Mouse (Mus musculus) CH12.LX (cell line): ENCODE results near the gene Arl14. TPM values are rescaled to one million over a fixed set of nuclear protein-coding genes. Genes with fewer than 3 reads are reported as not detected.

ENCODE experiments used
- DNase-seq: peaks from one replicate; pipeline ENCODE4 v3.0.0-alpha.2; 2013; ENCODE audit errors: extremely low read depth
- H3K27ac ChIP-seq: 2 replicates; pipeline ENCODE4 v1.5.1; 2012; ENCODE audit warnings: low read depth, mild to moderate bottlenecking, control low read depth, moderate library complexity; ENCODE audit not compliant: insufficient read depth
- H3K27me3 ChIP-seq: replicated peaks from 2 replicates; pipeline ENCODE3; 2012; ENCODE audit warnings: inconsistent platforms
- H3K36me3 ChIP-seq, 2 experiments: replicated peaks in 1 of 2; 2 replicates each; pipeline versions ENCODE3 to v1.6.1; 2012; ENCODE audit warnings: inconsistent platforms in 1 of 2, low read length in 1 of 2, mild to moderate bottlenecking in 1 of 2, mixed read lengths in 1 of 2, moderate library complexity in 1 of 2; ENCODE audit not compliant: control insufficient read depth in 1 of 2, insufficient read depth in 1 of 2
- H3K4me1 ChIP-seq, 2 experiments: 2 replicates each; pipeline ENCODE4 v1.6.1; 2012; ENCODE audit warnings: inconsistent platforms in 1 of 2, moderate library complexity in 1 of 2; ENCODE audit not compliant: insufficient read depth in 2 of 2, control insufficient read depth in 1 of 2
- H3K4me2 ChIP-seq: 2 replicates; pipeline ENCODE4 v1.6.1; 2012; ENCODE audit warnings: low read depth, mild to moderate bottlenecking, control low read depth; ENCODE audit not compliant: poor library complexity, insufficient read depth, severe bottlenecking
- H3K4me3 ChIP-seq, 3 experiments: fragments of 150-350 bp in 1 of 3; sonication (generic) in 1 of 3; replicated peaks in 1 of 3; 2 replicates each; pipeline versions ENCODE3 to v1.5.1; 2011 to 2012; ENCODE audit warnings: low read depth in 2 of 3, low read length in 2 of 3, mild to moderate bottlenecking in 2 of 3, moderate library complexity in 2 of 3, control low read depth in 1 of 3, improper control_type of control experiment in 1 of 3, inconsistent platforms in 1 of 3, mixed read lengths in 1 of 3; ENCODE audit not compliant: poor library complexity in 1 of 3
- H3K79me2 ChIP-seq: replicated peaks from 2 replicates; pipeline ENCODE4 v1.6.1; 2012; ENCODE audit warnings: mild to moderate bottlenecking, moderate library complexity; ENCODE audit not compliant: control insufficient read depth, poor library complexity, insufficient read depth, severe bottlenecking; ENCODE audit errors: extremely low read depth
- H3K9ac ChIP-seq: 2 replicates; pipeline ENCODE4 v1.6.1; 2012; ENCODE audit warnings: low read depth, mild to moderate bottlenecking, control low read depth, moderate library complexity; ENCODE audit not compliant: insufficient read depth
- H3K9me3 ChIP-seq: replicated peaks from 2 replicates; pipeline ENCODE3; 2012; ENCODE audit warnings: low read length, inconsistent platforms, mixed read lengths
- CHD1 ChIP-seq: IDR thresholded peaks from 2 replicates; pipeline ENCODE4 v1.6.1; 2012; ENCODE audit warnings: low read depth, low read length, improper control_type of control experiment, inconsistent platforms
- E2F4 ChIP-seq: IDR thresholded peaks from 2 replicates; pipeline ENCODE4 v1.6.1; 2011; ENCODE audit warnings: low read depth, low read length, improper control_type of control experiment; ENCODE audit not compliant: insufficient replicate concordance
- ELF1 ChIP-seq: IDR thresholded peaks from 2 replicates; pipeline ENCODE4 v1.6.1; 2014; ENCODE audit warnings: low read depth, mild to moderate bottlenecking, inconsistent platforms, low read length, improper control_type of control experiment
- JUN ChIP-seq: IDR thresholded peaks from 2 replicates; pipeline ENCODE4 v1.6.1; 2011; ENCODE audit warnings: low read depth, mild to moderate bottlenecking, low read length, improper control_type of control experiment, moderate library complexity; ENCODE audit not compliant: insufficient read depth
- MEF2A ChIP-seq: IDR thresholded peaks from 2 replicates; pipeline ENCODE4 v1.6.1; 2014; ENCODE audit warnings: low read depth, mild to moderate bottlenecking, inconsistent platforms, low read length, improper control_type of control experiment, borderline replicate concordance
- MYC ChIP-seq: IDR thresholded peaks from 2 replicates; pipeline ENCODE4 v1.6.1; 2011; ENCODE audit warnings: low read depth, mild to moderate bottlenecking, improper control_type of control experiment, low read length
- NRF1 ChIP-seq: IDR thresholded peaks from 2 replicates; pipeline ENCODE4 v1.6.1; 2014; ENCODE audit warnings: low read depth, mild to moderate bottlenecking, inconsistent platforms, low read length, improper control_type of control experiment, moderate library complexity
- PAX5 ChIP-seq: IDR thresholded peaks from 2 replicates; pipeline ENCODE4 v1.6.1; 2012; ENCODE audit warnings: low read length, inconsistent platforms, mixed read lengths
- POLR2A ChIP-seq: IDR thresholded peaks from 2 replicates; pipeline ENCODE4 v1.6.1; 2011; ENCODE audit warnings: low read depth, mild to moderate bottlenecking, improper control_type of control experiment, low read length
- SIN3A ChIP-seq: IDR thresholded peaks from 2 replicates; pipeline ENCODE4 v1.6.1; 2012; ENCODE audit warnings: low read length, improper control_type of control experiment, inconsistent platforms
- SMC3 ChIP-seq: IDR thresholded peaks from 2 replicates; pipeline ENCODE4 v1.6.1; 2011; ENCODE audit warnings: low read depth, low read length, improper control_type of control experiment
- TBP ChIP-seq: conservative IDR thresholded peaks from 2 replicates; pipeline ENCODE4 v1.6.1; 2011; ENCODE audit warnings: low read depth, low read length, improper control_type of control experiment
- TCF12 ChIP-seq: IDR thresholded peaks from 2 replicates; pipeline ENCODE4 v1.6.1; 2014; ENCODE audit warnings: low read depth, mild to moderate bottlenecking, inconsistent platforms, low read length, improper control_type of control experiment
- USF1 ChIP-seq: IDR thresholded peaks from 2 replicates; pipeline ENCODE4 v1.6.1; 2014; ENCODE audit warnings: low read depth, mild to moderate bottlenecking, inconsistent platforms, low read length, improper control_type of control experiment
- USF2 ChIP-seq: conservative IDR thresholded peaks from 2 replicates; pipeline ENCODE4 v1.6.1; 2011; ENCODE audit warnings: low read depth, low read length, improper control_type of control experiment
- ZC3H11A ChIP-seq: IDR thresholded peaks from 2 replicates; pipeline ENCODE4 v1.6.1; 2012; ENCODE audit warnings: low read depth, mild to moderate bottlenecking, inconsistent platforms, low read length, improper control_type of control experiment
- dilution Hi-C: fragments of 300-500 bp; cut with MboI; formaldehyde crosslinking; loops from 2 replicates; pipeline ENCODE4 v1.14.3; 2020; ENCODE audit warnings: low sequenced_read_pairs; ENCODE audit not compliant: extremely low pct_unique_long_range_greater_than_20kb, extremely low pct_ligation_motif_present
- in situ Hi-C: fragments of 300-500 bp; cut with MboI; formaldehyde crosslinking; loops from 3 replicates; pipeline ENCODE4 v1.14.3; 2019; ENCODE audit warnings: low sequenced_read_pairs, low pct_ligation_motif_present, low pct_unique_long_range_greater_than_20kb, mixed read lengths
- polyA plus RNA-seq: library from polyadenylated mRNA; unstranded; fragments of >175 nt; gene quantifications from 2 replicates; pipeline ENCODE4 v1.2.1, GENCODE M21; 2012; ENCODE audit warnings: low read depth; ENCODE audit not compliant: insufficient read length
- total RNA-seq, 2 experiments: library from RNA; depleted of rRNA; stranded (reverse); fragments of 300-350 nt in 1 of 2; fragments of >200 nt in 1 of 2; gene quantifications; 2 replicates each; pipeline ENCODE4 v1.2.3; 2012 to 2014

Gene Arl14
- total and polyA plus RNA-seq, 3 experiments = not detected

- H3K79me2 ChIP-seq = no peaks in the 10 kb centered on the region
Measured at GRCm38 (mm10) chr3:69213465-69213864, 8.8 kb upstream of the Arl14 start.

GRCm38 (mm10) chr3:69214566-69214965, 7.7 kb upstream of the Arl14 start:
- no peaks in the 10 kb centered on the region for H3K9me3 ChIP-seq
- no peak for TF ChIP-seq POLR2A
- TF ChIP-seq TBP = no peak
- TF ChIP-seq E2F4 = no peak
- no peak for TF ChIP-seq USF2
- TF ChIP-seq SMC3 = no peak
- no peak overlapping the region for H3K9ac ChIP-seq
- dilution Hi-C loops (no loop called here), in situ Hi-C loops (no loop called here)
- no peaks in the 10 kb centered on the region for H3K79me2 ChIP-seq
- DNase-seq = no peak
- H3K36me3 ChIP-seq = no peaks in the 10 kb centered on the region
- H3K4me3 ChIP-seq = no peak overlapping the region
- no peaks in the 10 kb centered on the region for H3K27me3 ChIP-seq
- no peak overlapping the region for H3K4me2 ChIP-seq
- no peak overlapping the region for H3K27ac ChIP-seq
- no peaks in the 10 kb centered on the region for H3K4me1 ChIP-seq

More at GRCm38 (mm10) chr3:69213465-69213864, 8.8 kb upstream of the Arl14 start:
- no peak for TF ChIP-seq PAX5
- no peak for TF ChIP-seq NRF1
- TF ChIP-seq SIN3A = no peak
- no peak for TF ChIP-seq MYC
- no peak for TF ChIP-seq ZC3H11A
- no peak for TF ChIP-seq TCF12
- no peak for TF ChIP-seq CHD1
- TF ChIP-seq ELF1 = no peak
- TF ChIP-seq JUN = no peak
- no peak for TF ChIP-seq MEF2A
- TF ChIP-seq, all 38 proteins: peak for 0
- Histone ChIP-seq H3K4me1 (no peaks in the 10 kb centered on the region), H3K9ac (no peak overlapping the region), H3K27ac (no peak overlapping the region), H3K4me3 (no peak overlapping the region), H3K9me3 (no peaks in the 10 kb centered on the region), H3K4me2 (no peak overlapping the region), H3K27me3 (no peaks in the 10 kb centered on the region), H3K36me3 (no peaks in the 10 kb centered on the region)
- in situ Hi-C loops = no loop called here
- no peak for DNase-seq
- dilution Hi-C loops = no loop called here

- in situ Hi-C loops (no loop called here), dilution Hi-C loops (no loop called here)
- Histone ChIP-seq H3K9ac (no peak overlapping the region), H3K4me3 (no peak overlapping the region), H3K79me2 (no peaks in the 10 kb centered on the region), H3K27me3 (no peaks in the 10 kb centered on the region), H3K9me3 (no peaks in the 10 kb centered on the region), H3K4me1 (no peaks in the 10 kb centered on the region), H3K27ac (no peak overlapping the region), H3K36me3 (no peaks in the 10 kb centered on the region), H3K4me2 (no peak overlapping the region)
- no peak for DNase-seq
- no peak for TF ChIP-seq USF1
Measured at GRCm38 (mm10) chr3:69222502-69222900, 282 bp downstream of the Arl14 start.
